Mouse (Mus musculus) regulatory T cell (primary cell): ENCODE data around the gene Golga5.

Source experiments
- in situ Hi-C: fragments of 300-600 bp; cut with MboI, MseI; formaldehyde crosslinking; loops from one replicate; pipeline ENCODE4 v1.15.1; 2025; ENCODE audit warnings: high pct_unique_total_duplicates

Golga5 gene

DNA sequence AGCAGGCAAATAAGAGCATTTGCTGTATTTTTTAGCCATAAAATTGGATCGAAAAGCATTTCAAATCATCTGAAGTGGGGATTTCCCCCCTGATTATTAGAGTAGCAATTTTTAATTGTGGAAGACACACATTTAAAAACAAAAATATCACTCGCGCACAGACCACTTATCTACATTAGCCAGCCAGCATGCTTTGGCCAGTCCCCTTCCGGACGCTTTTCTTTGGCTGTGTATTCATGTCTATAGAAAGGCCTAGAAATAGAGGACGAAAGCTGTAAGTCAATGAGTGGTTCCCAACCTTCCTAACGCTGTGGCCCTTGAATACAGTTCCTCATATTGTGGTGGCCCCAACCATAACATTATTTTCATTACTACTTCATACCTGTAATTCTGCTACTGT, 37.0 kb downstream of the Golga5 start:
- in situ Hi-C loops = loop anchor here (25.0 kb wide), 1 partner anchor 231 kb away; the partner anchor contains the start of genes Moap1 and Tmem251

DNA sequence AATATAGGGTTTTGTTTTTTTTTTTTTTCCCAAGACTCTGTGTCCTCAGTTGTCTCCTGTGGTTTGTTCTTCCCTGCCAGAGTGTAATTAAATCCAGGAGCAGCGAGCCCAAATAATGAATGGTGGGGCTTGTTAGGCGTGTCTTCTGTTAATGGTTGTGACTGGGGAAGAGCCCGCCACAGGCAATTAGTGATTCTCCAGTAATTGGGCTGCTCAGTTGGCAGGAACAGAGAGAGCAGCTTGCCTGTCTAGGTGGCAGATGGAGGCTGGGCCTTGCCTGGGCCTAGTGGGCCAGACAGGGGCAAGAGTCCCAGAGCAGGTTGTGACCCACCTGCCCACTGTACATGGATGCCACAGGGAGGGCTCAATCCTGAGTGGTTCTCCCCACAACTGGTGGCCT, 42.4 kb downstream of the Golga5 start:
- in situ Hi-C loops = loop anchor here (25.0 kb wide), 1 partner anchor 226 kb away; the partner anchor contains the start of genes Moap1 and Tmem251

DNA sequence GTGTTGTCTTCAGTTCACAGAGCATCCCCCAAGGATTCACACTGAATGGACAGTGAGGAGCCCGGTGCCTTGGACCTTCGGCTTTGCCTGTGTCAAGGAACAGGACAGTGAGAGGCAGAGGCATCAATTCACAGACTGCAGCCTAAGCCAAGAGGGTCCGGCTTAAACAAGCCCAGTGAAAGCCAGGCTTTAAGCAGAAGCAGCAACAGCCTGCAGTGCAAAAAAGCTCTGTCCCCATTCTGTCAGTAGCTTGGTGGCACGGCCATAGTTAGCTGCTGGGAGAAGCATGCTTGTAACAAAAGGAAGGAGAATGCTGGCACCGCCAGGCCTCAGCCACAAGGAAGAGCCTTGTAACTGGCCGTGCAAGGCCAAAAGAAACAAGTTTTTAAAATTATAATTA, 45.2 kb downstream of the Golga5 start:
- in situ Hi-C loops = loop anchor here (25.0 kb wide), 1 partner anchor 223 kb away; the partner anchor contains the start of genes Moap1 and Tmem251

DNA sequence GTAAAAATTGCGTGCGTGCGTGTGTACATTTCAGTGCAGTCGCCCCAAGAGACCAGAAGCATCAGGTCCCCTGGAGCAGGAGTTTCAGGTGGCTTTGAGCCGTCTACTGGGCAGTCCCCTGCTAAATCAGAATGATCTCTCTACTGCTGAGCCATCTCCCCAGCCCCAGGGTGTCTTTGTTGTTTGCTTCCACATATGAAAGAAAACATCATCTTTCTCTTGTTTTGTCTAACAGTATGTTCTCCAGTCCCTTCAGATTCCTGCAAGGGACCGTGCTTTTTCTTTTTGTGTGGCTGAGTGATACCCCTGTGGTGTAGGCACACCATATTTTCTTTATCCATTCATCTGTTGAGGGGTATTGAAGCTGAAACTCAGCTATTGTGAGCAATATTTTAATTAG, 45.8 kb downstream of the Golga5 start:
- in situ Hi-C loops = loop anchor here (25.0 kb wide), 1 partner anchor 223 kb away; the partner anchor contains the start of genes Moap1 and Tmem251

DNA sequence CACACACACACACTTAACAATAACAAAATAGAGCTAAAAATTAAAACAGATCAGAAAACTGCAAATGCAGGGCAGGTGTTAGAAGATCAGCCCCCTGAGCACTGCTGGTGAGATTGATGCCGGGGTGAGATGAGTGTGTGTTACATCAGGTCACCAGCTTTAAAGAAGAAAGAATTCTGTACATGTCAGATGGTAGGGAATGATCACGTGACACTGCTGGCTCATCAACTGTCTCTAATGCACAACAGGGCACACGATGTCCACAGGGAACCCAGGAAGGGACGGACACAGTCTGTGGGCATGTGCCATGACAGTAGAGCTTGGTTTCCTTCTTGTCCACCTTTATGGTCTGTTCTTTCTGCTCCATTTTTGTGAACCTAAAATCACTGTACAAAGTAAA, 47.2 kb downstream of the Golga5 start:
- in situ Hi-C loops = loop anchor here (25.0 kb wide), 1 partner anchor 221 kb away; the partner anchor contains the start of genes Moap1 and Tmem251

DNA sequence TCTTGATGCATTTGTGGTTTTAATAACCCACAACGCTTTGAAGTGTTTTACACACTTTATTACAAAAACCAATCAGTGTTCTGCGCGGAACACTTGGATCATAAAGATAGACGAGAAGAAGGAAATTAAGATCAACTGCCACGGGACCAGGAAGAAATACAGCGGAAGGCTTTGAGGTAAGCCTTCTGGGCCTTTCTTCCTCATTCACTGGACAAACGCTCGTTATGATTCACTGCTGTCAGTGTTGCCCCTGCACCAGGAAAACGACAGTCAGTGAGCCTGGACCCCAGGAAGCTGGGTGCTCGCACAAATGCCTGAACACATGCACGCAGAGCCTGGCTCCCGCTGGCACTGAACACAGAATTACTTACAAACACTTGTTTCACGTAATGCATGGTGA, 48.7 kb downstream of the Golga5 start:
- in situ Hi-C loops = loop anchor here (25.0 kb wide), 1 partner anchor 220 kb away; the partner anchor contains the start of genes Moap1 and Tmem251

DNA sequence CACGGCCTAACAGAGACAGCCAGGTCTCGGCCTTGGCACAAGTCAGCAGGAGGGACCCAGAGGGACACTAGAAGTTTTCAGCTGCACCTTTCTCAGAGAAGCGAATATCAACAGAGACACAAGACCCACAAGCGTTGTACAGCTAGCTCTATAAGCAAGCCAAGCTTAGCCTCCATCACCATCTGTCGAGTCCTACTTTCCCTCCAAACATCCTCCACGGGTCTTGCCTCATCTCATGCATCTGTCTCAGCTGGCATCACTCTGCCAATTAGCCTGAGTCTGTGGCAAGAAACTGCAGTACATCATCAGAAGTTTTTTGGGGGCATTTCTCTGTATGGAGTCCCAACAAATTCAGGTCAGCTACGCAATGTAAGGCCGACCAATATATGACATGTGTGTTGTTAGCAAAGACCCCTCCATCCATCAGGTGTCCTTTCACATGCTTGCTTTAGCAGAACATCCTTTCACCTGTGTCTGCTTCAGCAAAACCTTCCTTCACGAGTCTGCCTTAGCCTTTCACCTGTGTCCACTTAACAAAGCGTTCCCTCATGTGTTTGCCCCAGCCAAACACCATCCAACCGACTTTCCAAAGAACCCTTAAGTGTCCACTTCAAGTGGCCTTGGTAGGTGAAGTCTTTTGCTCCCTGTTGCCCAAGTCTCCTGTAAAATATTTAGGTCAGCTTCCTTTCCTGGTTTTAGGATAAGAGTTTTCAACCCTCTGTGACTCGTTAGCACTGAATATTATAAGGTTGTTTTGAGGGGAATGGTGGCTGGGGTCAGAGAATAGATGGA, 51.2 kb downstream of the Golga5 start:
- in situ Hi-C loops = loop anchor here (25.0 kb wide), 1 partner anchor 217 kb away; the partner anchor contains the start of genes Moap1 and Tmem251

DNA sequence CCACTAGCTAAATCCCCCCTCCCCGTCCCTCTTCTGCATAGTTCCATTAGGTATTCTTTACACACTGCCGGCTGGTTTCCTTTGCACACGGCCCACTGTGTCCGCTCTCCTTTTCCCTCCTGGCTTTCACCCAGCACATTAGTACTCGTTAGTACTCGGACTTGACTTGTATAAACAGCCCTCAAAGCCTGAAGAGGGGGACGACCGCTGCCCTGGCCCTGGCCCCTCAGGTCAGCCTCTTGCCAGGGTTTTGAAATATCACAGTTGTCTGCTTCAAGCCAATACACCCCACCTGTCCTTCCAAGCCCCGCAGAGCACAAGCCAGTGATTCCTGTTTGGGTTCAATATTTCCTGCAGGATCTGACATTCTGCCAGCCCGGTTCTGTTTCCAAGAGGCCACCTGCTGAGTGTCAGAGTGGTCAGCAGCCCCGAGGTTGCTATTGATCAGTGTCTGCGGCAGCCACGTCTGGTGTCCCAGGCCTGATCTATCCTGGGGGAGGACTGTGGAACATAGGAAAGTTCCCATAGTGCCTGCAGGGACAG, 52.9 kb downstream of the Golga5 start:
- in situ Hi-C loops = loop anchor here (25.0 kb wide), 1 partner anchor 215 kb away; the partner anchor contains the start of genes Moap1 and Tmem251

DNA sequence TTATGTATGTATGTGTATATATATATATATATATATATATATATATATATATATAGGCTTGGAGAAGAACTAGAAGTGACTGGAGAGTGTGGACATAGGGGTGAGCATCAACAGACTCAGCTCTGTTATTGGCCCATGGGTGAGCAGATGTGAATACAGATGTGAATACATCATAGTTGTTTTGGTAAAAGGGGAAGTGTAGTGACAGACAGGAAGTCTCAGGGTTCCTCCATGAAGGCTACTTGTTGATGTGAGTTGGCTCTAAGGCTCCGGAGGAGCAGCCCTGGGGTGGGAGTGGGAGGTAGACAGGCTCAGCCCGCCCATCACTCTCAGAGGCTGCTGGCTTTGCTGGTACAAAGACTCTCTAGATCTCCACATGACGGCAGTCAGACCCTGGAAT, 55.3 kb downstream of the Golga5 start:
- in situ Hi-C loops = loop anchor here (25.0 kb wide), 1 partner anchor 213 kb away; the partner anchor contains the start of genes Moap1 and Tmem251

DNA sequence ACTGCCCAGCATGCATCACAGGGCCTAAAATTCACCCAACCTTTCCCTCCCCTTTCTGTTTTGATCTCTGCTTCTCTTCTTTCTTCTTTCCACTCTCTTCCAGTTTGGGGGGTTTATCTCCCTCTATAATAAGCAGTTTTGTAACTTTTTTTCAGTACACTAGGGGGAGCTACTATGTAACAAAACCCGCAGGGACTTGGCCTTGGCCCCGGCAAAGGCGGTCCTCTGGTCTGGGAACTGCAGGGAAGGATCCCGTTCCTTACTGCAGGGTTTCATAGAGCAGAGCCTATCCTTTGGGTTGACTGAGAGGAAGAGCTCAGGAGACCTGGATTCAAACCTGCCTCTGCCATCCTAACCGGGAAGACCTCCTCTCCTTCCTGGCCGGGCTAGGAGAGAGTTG, 55.8 kb downstream of the Golga5 start:
- in situ Hi-C loops = loop anchor here (25.0 kb wide), 1 partner anchor 213 kb away; the partner anchor contains the start of genes Moap1 and Tmem251

DNA sequence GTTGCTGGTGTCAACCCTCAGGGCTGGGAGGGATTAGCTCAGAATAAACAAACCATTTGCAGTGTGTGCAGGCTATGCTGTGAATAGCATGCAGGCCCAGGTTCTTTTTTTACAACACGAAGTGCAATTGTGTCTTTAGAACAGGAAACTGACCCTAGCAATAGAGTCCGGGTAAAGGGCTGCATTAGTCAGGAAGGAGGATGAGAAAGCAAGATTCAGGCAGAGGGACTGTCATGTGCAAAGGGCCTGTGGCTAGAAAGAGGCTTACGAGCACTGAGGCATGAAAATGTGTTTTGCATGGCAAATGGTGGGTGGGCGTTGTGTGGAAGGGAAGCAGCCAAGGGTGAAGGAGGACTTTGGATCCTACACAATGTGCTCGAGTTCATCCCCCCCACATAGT, 59.1 kb downstream of the Golga5 start:
- in situ Hi-C loops = no loop called here

DNA sequence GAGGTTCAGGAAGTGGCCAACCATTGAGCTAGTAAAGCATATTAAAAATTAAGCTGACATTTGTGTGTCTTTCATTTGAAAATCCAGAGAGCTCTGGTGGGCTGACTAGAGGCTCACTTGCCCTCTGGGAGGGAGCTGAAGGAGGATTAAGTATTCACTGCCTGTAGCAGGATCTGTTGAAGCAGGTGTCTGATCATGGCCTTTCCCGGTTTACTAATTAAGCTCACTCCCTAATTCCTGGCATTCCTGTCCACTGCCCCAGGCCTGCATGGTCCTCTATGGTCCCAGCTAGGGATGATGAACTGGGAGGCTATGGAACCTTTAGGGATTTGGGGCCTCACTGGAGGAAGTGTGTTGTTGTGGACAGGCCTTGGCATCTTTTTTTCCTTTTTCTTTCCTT, 66.9 kb downstream of the Golga5 start:
- in situ Hi-C loops = no loop called here

DNA sequence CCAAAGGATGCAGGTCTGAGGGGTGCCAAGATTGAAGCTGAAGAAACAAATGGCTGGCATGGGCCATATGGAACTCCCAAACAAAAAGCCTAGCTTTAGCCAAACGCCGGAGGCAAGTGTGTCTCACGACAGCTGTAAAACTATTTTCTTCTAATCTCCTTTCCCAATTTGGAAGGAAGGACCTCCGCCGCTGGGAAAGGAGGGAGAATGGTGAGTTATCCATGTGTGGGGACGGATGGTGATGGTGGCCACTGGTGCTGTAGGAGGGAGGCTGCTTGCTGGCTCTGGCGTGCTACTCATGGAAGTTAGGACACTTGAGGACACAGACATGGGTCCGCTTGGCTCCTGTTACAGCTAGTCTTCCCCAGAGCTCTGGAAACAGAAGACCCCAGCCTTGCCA, 71.3 kb downstream of the Golga5 start:
- in situ Hi-C loops = no loop called here

DNA sequence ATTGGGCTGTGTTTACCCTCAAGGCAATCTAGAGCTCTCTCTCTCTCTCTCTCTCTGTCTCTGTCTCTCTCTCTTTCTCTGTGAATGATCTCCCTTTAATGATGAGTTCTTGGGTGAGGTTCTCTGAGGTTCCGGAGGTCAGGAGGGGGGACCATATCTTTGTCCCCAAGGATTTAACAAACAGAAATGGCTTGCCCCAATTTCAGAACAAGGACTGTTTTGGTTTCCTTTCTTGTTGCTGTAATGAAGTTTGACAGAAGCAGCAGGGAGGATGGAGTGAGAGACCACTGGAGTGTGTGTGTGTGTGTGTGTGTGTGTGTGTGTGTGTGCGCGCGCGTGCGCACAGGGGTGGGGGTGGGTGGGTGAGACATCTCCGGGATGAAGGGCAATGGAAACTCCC, 72.2 kb downstream of the Golga5 start:
- in situ Hi-C loops = no loop called here

DNA sequence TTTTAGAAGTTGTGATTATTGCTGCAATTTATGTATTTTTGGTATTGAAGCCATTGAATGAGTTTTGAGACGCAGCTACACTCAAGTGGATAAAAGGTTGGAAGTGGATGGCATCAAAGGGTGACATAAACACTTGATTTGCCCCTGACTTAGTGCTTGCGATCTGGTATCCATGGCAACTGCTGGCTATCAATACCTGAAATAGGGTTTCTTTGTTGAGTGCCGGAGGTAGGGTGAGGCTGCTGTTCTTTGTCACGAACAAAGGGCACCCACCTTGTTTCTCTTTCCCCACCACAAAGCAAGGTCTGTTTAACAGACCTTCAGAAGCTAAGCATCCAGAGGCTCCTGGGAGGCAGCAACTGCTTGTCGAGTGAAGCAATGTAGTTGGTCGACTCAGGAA, 76.2 kb downstream of the Golga5 start:
- in situ Hi-C loops = no loop called here
